Mouse (Mus musculus) MEL-GATA-1-ER (cell line): ENCODE data around the gene Naa80.

Source experiments
- DNase-seq: peaks from one replicate; pipeline ENCODE4 v3.0.0-alpha.2; 2012; ENCODE audit warnings: low read depth; ENCODE audit errors: extremely low read depth

Gene Naa80

DNA sequence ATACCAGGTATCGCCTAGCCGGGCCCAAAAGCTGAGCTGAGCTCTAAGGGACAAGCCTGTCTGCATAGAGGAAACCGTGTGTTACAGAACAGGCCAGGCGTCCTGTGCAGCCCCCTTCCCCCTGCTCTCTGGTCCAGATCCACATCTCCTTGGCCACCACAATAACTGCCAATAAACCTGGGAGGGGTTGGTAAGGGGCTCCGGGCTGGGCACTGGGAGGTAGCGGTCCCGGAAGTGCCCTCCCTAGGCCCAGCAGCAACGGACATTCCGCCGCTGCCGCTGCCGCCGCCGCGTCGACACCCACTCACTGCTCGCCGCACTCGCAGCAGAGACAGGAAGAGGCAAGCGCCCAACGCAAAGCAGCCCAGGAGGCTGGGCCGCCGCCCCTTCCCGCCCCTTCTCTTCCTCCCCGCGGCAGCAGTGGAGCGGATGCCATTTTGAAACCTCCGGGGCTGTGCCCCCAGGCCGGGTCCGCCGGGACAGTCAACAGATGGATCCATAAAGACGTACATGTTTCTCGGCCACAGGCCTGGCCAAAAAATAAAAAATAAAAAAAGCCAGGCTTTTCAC, 54.5 kb downstream of the Naa80 start:
- no peak for DNase-seq
